Mouse (Mus musculus): ENCODE data around the gene S100a4.

Gene S100a4

GRCm38 (mm10) chr3:90623435-90624071 lies 20.0 kb downstream of the S100a4 start:
- DNase-seq (ENCODE audit: extremely low spot score, low read depth, low spot score) = no peak

GRCm38 (mm10) chr3:90625496-90625895 lies 21.9 kb downstream of the S100a4 start:
- DNase-seq (ENCODE audit: extremely low spot score, low read depth, low spot score) = no peak

- no peak for DNase-seq (ENCODE audit: extremely low spot score, low read depth, low spot score)
Observed at GRCm38 (mm10) chr3:90626266-90627021, 22.9 kb downstream of the S100a4 start.

GRCm38 (mm10) chr3:90627366-90627765 lies 23.8 kb downstream of the S100a4 start:
- DNase-seq (ENCODE audit: extremely low spot score, low read depth, low spot score) = no peak

- DNase-seq (ENCODE audit: extremely low spot score, low read depth, low spot score) = no peak
Observed at GRCm38 (mm10) chr3:90627807-90628206, 24.2 kb downstream of the S100a4 start.

GRCm38 (mm10) chr3:90629298-90629697 lies 25.7 kb downstream of the S100a4 start:
- no peak for DNase-seq (ENCODE audit: extremely low spot score, low read depth, low spot score)

GRCm38 (mm10) chr3:90631984-90632383 lies 28.4 kb downstream of the S100a4 start:
- DNase-seq (ENCODE audit: extremely low spot score, low read depth, low spot score) = no peak

GRCm38 (mm10) chr3:90638511-90639275 lies 35.1 kb downstream of the S100a4 start:
- DNase-seq (ENCODE audit: extremely low spot score, low read depth, low spot score) = no peak

- no peak for DNase-seq (ENCODE audit: extremely low spot score, low read depth, low spot score)
Observed at GRCm38 (mm10) chr3:90639511-90640154, 36.1 kb downstream of the S100a4 start.

- no peak for DNase-seq (ENCODE audit: extremely low spot score, low read depth, low spot score)
Observed at GRCm38 (mm10) chr3:90640981-90641380, 37.4 kb downstream of the S100a4 start.

GRCm38 (mm10) chr3:90644220-90644619 lies 40.6 kb downstream of the S100a4 start:
- no peak for DNase-seq (ENCODE audit: extremely low spot score, low read depth, low spot score)

- DNase-seq (ENCODE audit: extremely low spot score, low read depth, low spot score) = no peak
Observed at GRCm38 (mm10) chr3:90647291-90647690, 43.7 kb downstream of the S100a4 start.

- DNase-seq (ENCODE audit: extremely low spot score, low read depth, low spot score) = no peak
Observed at GRCm38 (mm10) chr3:90648981-90649380, 45.4 kb downstream of the S100a4 start.

GRCm38 (mm10) chr3:90649832-90650231 lies 46.3 kb downstream of the S100a4 start:
- DNase-seq (ENCODE audit: extremely low spot score, low read depth, low spot score) = no peak

- peak; percentile 47 for DNase-seq (ENCODE audit: extremely low spot score, low read depth, low spot score)
Observed at GRCm38 (mm10) chr3:90652878-90653508, 49.4 kb downstream of the S100a4 start.

- DNase-seq (ENCODE audit: extremely low spot score, low read depth, low spot score) = no peak
Observed at GRCm38 (mm10) chr3:90653717-90654116, 50.1 kb downstream of the S100a4 start, which contains the start of gene S100a7a. TSS of gene S100a7a (plus strand) at chr3:90654017.
